Mouse (Mus musculus): ENCODE measurements around the gene Epha3. TPM values are rescaled to one million over a fixed set of nuclear protein-coding genes. Genes with fewer than 3 reads are reported as not detected.

Gene Epha3
- polyA plus RNA-seq, 1 experiment = 3.0 TPM

DNA sequence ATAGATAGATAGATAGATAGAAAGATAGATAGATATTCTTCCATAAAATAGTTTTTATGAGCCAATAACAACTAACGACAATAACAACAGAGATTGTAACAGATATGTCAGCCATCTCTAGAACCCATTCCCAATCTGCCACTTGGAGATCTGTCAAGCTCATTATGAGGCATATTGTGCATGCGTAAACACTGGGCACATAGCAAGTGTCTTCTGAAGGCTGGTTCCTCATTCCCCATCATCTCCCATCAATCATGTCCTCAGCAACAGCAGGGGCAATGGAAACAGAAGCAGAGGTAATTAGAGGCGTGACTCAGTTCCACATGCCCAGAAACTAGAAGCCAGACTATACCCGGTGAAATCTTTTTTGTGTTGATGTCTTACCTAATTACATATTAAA lies 102.8 kb downstream of the Epha3 start:
- Histone ChIP-seq H3K27ac (ENCODE audit: insufficient read depth, low read length) (no peak overlapping the region), H3K4me1 (ENCODE audit: control insufficient read depth, insufficient read depth, low read length) (no peaks in the 10 kb centered on the region), H3K4me3 (ENCODE audit: insufficient read depth, low read length) (no peak overlapping the region)
- TF ChIP-seq POLR2A (IDR thresholded peaks at IDR 0.05; ENCODE audit: extremely low read depth, insufficient read depth, low read length) (no peak), CTCF (IDR thresholded peaks at IDR 0.05; ENCODE audit: extremely low read depth, insufficient read depth, low read length) (no peak)

DNA sequence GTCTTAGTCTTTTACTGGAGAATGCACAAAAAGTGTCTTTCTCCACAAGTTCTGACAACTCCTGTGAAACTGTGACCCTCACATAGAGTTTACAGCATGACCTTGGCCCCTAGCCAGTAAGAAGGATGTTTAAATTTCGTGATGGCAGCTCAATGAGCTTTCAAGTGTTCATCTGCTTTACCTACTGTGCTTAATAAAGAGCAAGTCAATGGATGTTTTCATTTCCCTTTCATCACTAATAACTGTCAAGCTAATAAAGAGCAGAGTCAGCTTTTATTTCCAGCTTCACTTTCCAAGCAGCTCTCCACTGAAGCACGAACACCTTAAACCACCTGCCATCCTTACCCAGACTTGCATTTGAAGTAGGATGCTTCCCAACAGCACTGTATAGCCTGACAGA lies 103.9 kb downstream of the Epha3 start:
- H3K27ac ChIP-seq (ENCODE audit: insufficient read depth, low read length) = no peak overlapping the region
- TF ChIP-seq POLR2A (IDR thresholded peaks at IDR 0.05; ENCODE audit: extremely low read depth, insufficient read depth, low read length) (no peak), CTCF (IDR thresholded peaks at IDR 0.05; ENCODE audit: extremely low read depth, insufficient read depth, low read length) (no peak)
- H3K4me1 ChIP-seq (ENCODE audit: control insufficient read depth, insufficient read depth, low read length) = no peaks in the 10 kb centered on the region
- no peak overlapping the region for H3K4me3 ChIP-seq (ENCODE audit: insufficient read depth, low read length)

DNA sequence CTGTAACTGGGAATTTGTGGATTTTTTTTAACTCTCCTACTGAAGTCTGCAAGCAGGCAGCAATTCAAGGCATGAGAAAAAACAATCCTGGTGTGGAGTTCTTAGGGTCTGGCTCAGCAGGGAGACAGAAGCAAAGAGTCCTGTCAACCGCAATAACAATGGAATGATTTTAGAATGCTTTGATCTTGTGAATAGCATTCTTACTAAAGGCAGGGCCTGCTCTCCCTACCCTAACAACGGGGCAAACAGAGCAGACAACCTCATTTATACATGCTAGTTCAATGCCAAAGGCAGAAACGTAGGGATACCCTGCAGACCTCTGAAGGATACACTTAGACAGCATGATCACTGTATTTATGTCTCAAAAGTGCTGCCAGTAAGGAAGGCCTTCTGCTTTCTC lies 110.9 kb downstream of the Epha3 start:
- TF ChIP-seq CTCF (IDR thresholded peaks at IDR 0.05; ENCODE audit: extremely low read depth, insufficient read depth, low read length) (no peak), POLR2A (IDR thresholded peaks at IDR 0.05; ENCODE audit: extremely low read depth, insufficient read depth, low read length) (no peak)
- H3K4me3 ChIP-seq (ENCODE audit: insufficient read depth, low read length) = no peak overlapping the region
- no peaks in the 10 kb centered on the region for H3K4me1 ChIP-seq (ENCODE audit: control insufficient read depth, insufficient read depth, low read length)
- no peak overlapping the region for H3K27ac ChIP-seq (ENCODE audit: insufficient read depth, low read length)

DNA sequence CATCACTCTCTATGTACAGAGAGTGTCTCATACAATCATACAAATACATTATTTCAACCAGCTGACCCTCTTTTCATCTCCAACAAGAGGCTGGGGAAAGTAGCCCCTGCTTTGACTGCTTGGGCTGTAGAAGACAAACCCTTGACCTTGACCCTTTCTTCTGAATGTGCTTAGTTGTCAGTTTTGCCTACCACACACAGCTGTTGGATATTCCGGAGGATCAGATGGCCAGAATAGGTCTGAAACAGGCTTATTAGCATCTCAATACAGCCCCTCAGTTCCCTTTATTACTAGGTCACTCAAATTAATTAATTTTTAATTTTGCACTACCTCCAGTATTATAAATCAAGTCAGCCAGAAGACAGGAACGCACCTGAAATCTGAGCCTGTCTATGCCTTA lies 116.2 kb downstream of the Epha3 start:
- Histone ChIP-seq H3K4me3 (ENCODE audit: insufficient read depth, low read length) (no peak overlapping the region), H3K4me1 (ENCODE audit: control insufficient read depth, insufficient read depth, low read length) (no peaks in the 10 kb centered on the region), H3K27ac (ENCODE audit: insufficient read depth, low read length) (no peak overlapping the region)
- no peak for TF ChIP-seq CTCF (IDR thresholded peaks at IDR 0.05; ENCODE audit: extremely low read depth, insufficient read depth, low read length)
- no peak for TF ChIP-seq POLR2A (IDR thresholded peaks at IDR 0.05; ENCODE audit: extremely low read depth, insufficient read depth, low read length)

DNA sequence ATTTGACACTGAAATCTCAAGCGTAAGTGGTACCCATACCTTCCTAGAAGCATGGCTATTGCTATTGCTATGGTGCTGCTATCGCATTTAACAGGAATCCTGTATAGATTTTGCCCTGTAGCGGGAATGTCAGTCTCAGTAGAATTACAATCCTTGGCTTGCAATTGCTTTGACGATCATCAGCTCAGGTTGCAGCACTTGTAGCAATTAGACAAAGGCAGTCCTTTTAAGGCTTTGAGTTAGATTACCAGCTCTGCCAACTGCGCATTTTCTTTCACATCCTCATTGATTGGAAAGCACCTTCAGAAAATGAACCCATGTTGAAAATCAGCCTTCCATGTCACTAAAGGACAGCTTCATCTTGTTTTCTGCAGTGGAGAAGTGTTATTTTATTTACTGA lies 118.5 kb downstream of the Epha3 start:
- TF ChIP-seq POLR2A (IDR thresholded peaks at IDR 0.05; ENCODE audit: extremely low read depth, insufficient read depth, low read length) = no peak
- no peak for TF ChIP-seq CTCF (IDR thresholded peaks at IDR 0.05; ENCODE audit: extremely low read depth, insufficient read depth, low read length)
- Histone ChIP-seq H3K27ac (ENCODE audit: insufficient read depth, low read length) (no peak overlapping the region), H3K4me3 (ENCODE audit: insufficient read depth, low read length) (no peak overlapping the region), H3K4me1 (ENCODE audit: control insufficient read depth, insufficient read depth, low read length) (no peaks in the 10 kb centered on the region)

DNA sequence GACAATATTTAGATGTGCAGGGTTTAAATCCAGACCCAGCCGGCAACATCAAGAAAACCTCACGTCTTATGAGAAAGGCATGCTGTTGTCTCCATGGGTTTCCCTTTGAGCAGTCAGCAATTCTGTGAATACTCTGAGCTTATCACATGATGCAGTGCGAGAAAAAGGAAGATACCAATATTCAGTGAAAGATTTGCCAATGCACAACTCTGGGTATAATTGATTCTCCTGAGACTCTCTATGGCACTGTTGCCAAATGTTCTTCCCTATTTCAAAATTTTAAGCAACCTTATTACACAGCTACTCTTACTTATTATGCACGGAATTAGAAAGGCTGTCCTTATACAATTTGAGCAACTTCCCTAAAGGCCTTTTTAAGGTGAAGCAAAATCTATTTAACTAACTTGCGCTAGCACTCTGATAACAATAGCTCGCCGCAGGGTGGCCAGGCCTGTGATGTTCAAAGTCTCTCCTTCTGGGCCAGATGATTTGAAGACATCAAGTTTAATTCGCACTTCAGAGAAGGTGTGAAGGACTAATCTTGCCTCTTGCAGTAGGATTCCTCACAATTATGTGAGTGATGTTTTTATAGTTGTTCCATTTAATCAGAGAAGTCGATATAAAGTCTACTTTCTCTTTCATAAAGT lies 120.6 kb downstream of the Epha3 start:
- Histone ChIP-seq H3K27ac (ENCODE audit: insufficient read depth, low read length) (no peak overlapping the region), H3K4me3 (ENCODE audit: insufficient read depth, low read length) (no peak overlapping the region), H3K4me1 (ENCODE audit: control insufficient read depth, insufficient read depth, low read length) (no peaks in the 10 kb centered on the region)
- TF ChIP-seq POLR2A (IDR thresholded peaks at IDR 0.05; ENCODE audit: extremely low read depth, insufficient read depth, low read length) = no peak
- TF ChIP-seq CTCF (IDR thresholded peaks at IDR 0.05; ENCODE audit: extremely low read depth, insufficient read depth, low read length) = no peak

DNA sequence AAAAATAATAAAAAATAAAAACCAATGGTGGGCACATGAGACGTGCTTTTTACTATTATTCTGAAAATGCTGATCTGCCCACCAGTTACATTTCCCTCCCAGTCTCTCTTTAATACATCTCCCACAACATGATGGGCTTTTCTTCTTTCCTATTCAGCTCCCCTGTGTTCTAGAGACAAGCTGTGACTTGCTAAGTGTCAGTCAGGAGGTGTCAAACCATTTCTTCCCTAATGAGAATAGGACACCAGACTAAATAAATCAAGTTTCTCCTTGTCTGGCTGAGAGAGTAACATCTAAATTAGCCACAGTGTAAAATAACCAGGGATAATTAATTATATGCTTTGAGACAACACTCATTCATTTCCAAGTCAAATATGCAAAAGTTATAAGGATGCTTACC lies 144.7 kb downstream of the Epha3 start:
- TF ChIP-seq CTCF (IDR thresholded peaks at IDR 0.05; ENCODE audit: extremely low read depth, insufficient read depth, low read length) (no peak), POLR2A (IDR thresholded peaks at IDR 0.05; ENCODE audit: extremely low read depth, insufficient read depth, low read length) (no peak)
- H3K4me3 ChIP-seq (ENCODE audit: insufficient read depth, low read length) = no peak overlapping the region
- H3K4me1 ChIP-seq (ENCODE audit: control insufficient read depth, insufficient read depth, low read length) = no peaks in the 10 kb centered on the region
- H3K27ac ChIP-seq (ENCODE audit: insufficient read depth, low read length) = no peak overlapping the region

DNA sequence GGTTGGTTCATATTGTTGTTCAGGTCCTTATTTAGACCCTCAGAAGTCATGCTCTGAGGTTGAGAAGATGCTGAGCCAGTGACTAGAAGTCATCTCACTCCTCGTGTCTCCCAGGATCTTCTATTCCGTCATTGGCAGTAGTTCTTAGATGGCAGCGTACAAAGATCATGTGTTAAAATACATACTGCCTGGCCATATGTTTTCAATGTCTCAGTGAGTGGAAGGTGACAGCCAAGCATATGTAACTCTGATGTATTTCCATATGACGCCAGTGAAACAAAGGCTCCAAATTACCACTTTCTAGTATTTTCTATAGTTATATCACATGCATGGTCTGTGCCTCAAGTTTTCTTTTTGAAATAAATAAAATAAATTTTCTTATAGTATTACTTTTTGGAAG lies 146.7 kb downstream of the Epha3 start:
- Histone ChIP-seq H3K4me3 (ENCODE audit: insufficient read depth, low read length) (no peak overlapping the region), H3K4me1 (ENCODE audit: control insufficient read depth, insufficient read depth, low read length) (no peaks in the 10 kb centered on the region), H3K27ac (ENCODE audit: insufficient read depth, low read length) (no peak overlapping the region)
- no peak for TF ChIP-seq CTCF (IDR thresholded peaks at IDR 0.05; ENCODE audit: extremely low read depth, insufficient read depth, low read length)
- no peak for TF ChIP-seq POLR2A (IDR thresholded peaks at IDR 0.05; ENCODE audit: extremely low read depth, insufficient read depth, low read length)

DNA sequence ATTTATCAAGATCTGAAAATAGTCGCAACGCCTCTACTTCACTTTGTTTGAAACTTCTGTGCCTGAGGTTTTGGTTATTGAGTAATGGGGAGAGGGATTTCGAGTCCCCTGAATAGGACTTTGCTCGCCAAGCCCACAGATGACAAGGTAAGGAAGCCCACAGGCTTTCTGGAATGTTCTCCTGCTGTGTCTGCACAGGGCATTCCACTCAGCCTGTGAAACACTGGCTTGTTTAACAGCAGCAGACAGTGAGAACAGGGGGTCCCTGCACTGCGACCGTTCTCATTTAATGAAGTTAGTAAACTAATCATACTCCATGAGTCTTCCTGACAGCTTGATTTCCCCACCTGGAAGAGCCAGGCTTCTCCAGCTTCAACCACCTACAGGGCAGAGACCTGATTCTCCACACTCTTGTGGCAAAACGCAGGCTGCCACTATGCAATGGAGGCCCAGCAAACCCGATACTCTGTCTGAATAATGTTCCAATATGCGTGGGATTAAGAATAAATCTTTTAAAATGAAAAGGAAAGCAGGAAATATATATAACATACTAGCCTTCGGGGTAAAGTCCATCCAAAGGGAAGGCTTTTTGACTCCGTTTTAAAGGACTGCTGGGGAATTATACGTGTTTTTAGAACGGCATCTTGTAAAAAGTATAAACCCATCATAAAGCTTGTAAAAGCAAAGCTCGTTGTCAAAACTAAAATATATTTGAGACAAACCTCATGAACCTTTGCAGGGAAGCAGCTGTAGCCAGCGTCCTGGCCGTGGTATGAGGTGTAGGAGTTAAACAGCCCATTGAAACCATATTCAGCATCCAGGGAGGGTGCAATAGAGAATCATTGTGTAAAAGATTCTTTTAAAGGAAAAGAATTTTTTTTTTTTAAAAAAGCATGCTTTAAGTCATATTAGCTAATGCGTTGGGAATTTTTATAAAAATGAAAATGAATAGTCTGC lies 156.8 kb downstream of the Epha3 start:
- TF ChIP-seq CTCF (IDR thresholded peaks at IDR 0.05; ENCODE audit: extremely low read depth, insufficient read depth, low read length) (no peak), POLR2A (IDR thresholded peaks at IDR 0.05; ENCODE audit: extremely low read depth, insufficient read depth, low read length) (no peak)
- no peaks in the 10 kb centered on the region for H3K4me1 ChIP-seq (ENCODE audit: control insufficient read depth, insufficient read depth, low read length)
- no peak overlapping the region for H3K4me3 ChIP-seq (ENCODE audit: insufficient read depth, low read length)
- no peak overlapping the region for H3K27ac ChIP-seq (ENCODE audit: insufficient read depth, low read length)

DNA sequence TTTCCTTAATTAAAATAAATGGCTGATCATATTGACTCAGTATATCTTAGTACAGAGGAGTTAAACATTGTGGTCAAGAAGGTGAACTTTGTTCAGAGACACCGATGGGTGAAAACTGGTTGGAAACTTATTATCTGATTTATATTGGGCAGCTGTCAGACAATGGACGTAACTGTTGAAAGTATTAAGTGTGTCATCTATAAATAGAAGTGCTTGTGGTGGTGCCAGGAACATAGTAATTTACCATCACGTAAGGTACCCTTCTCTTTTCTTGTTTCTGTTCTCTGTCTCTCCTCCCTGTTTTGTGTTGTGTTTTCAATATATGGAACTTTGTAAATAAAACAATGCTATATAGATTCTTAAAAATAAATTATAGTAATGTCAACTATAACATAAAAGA lies 174.6 kb downstream of the Epha3 start:
- H3K4me3 ChIP-seq (ENCODE audit: insufficient read depth, low read length) = no peak overlapping the region
- TF ChIP-seq POLR2A (IDR thresholded peaks at IDR 0.05; ENCODE audit: extremely low read depth, insufficient read depth, low read length) (no peak), CTCF (IDR thresholded peaks at IDR 0.05; ENCODE audit: extremely low read depth, insufficient read depth, low read length) (no peak)
- no peak overlapping the region for H3K27ac ChIP-seq (ENCODE audit: insufficient read depth, low read length)
- H3K4me1 ChIP-seq (ENCODE audit: control insufficient read depth, insufficient read depth, low read length) = no peaks in the 10 kb centered on the region

All from cortical plate, adult 2 months (tissue).